ENCODE assay signal across 20 mouse cellular contexts in genomic region chr17:84194282-84195002, GRCm38 (mm10). TPM values are rescaled to one million over a fixed set of nuclear protein-coding genes. Genes with fewer than 3 reads are reported as not detected.
DNase-seq lines count a peak whose midpoint lies in the region; ATAC-seq lines count a peak whose summit lies in the region.
"Had no signal": no experiment of that assay in that cellular context is flagged by ENCODE, and none has a peak within 500 bp of the region (broad histone marks: within the 10 kb centered on the region; RNA-seq: fewer than 3 reads in every experiment).

No protein-coding gene starts in this region.

- no peak overlapping the region for H3K4me3 ChIP-seq in heart, embryonic 13.5 days
- H3K4me3 ChIP-seq in liver, embryonic 11.5 days (ENCODE audit: low read depth, low read length): no peak overlapping the region
- no peak overlapping the region for H3K4me3 ChIP-seq in heart, embryonic 15.5 days
- H3K4me3 ChIP-seq: gastrocnemius, adult 2 months; hindbrain, embryonic 15.5 days; liver, embryonic 15.5 days; midbrain, embryonic 10.5 days; neural tube, embryonic 15.5 days had no signal

- ATAC-seq in heart, embryonic 13.5 days (ENCODE audit: extremely low read depth, insufficient number of reproducible peaks, low FRiP score, low TSS enrichment): no peak
- ATAC-seq in liver, embryonic 11.5 days (replicated peaks; ENCODE audit: low FRiP score): no peak
- no peak for ATAC-seq in heart, embryonic 15.5 days (replicated peaks; ENCODE audit: insufficient number of reproducible peaks, insufficient read depth, low FRiP score, low read depth)
- 0 out of 2 replicates have a peak, but pooled peaks have one; percentile 18 for ATAC-seq in megakaryocyte progenitor cell, adult 5-6 weeks (replicated peaks; ENCODE audit: poor library complexity)
- ATAC-seq: CD4-positive, CD25-positive, alpha-beta regulatory T cell, adult 4 months; forebrain, embryonic 16.5 days had no signal

- H3K9ac ChIP-seq in heart, embryonic 13.5 days: 0 out of 2 replicates have a peak overlapping the region, but pooled peaks have one; percentile 5
- H3K9ac ChIP-seq in liver, embryonic 11.5 days (ENCODE audit: low read depth, low read length): 0 out of 2 replicates have a peak overlapping the region, but pooled peaks have one; percentile 20
- H3K9ac ChIP-seq in heart, embryonic 15.5 days: no peak overlapping the region
- H3K9ac ChIP-seq: hindbrain, embryonic 15.5 days; liver, embryonic 15.5 days; neural tube, embryonic 15.5 days had no signal

- 56% methylated on average over 4 of the region's 4 CpGs for WGBS in heart, embryonic 13.5 days
- WGBS in liver, embryonic 11.5 days: 71% methylated on average over 4 of the region's 4 CpGs
- 62% methylated on average over 4 of the region's 4 CpGs for WGBS in heart, embryonic 15.5 days

- H3K9me3 ChIP-seq in heart, embryonic 13.5 days: no peaks in the 10 kb centered on the region
- H3K9me3 ChIP-seq in liver, embryonic 11.5 days (ENCODE audit: control insufficient read depth, low read length): no peaks in the 10 kb centered on the region
- no peaks in the 10 kb centered on the region for H3K9me3 ChIP-seq in heart, embryonic 15.5 days (replicated peaks)
- H3K9me3 ChIP-seq: hindbrain, embryonic 15.5 days; liver, embryonic 15.5 days; midbrain, embryonic 10.5 days; neural tube, embryonic 15.5 days had no signal

- no peak for DNase-seq in heart, adult 9 months (ENCODE audit: low spot score in 2 of 2)
- DNase-seq in liver, embryonic 11.5 days (ENCODE audit: low spot score): no peak
- no peak for DNase-seq in liver
- no peak for DNase-seq in cerebellum, adult 9-10 months
- DNase-seq: adrenal gland, adult 8-10 months; cerebellum, adult 8-10 months; embryo, embryonic 11 days; gastrocnemius, adult 2 months; lung, postnatal 14 days; right cerebral cortex, postnatal 4 days; thymus, postnatal 25 days had no signal

- peaks cover 62% of the 10 kb centered on the region for H3K4me1 ChIP-seq in heart, embryonic 13.5 days
- H3K4me1 ChIP-seq in liver, embryonic 11.5 days (replicated peaks; ENCODE audit: control insufficient read depth, insufficient read depth, low read length): peaks cover 19% of the 10 kb centered on the region
- H3K4me1 ChIP-seq in heart, embryonic 15.5 days (replicated peaks): peaks cover 39% of the 10 kb centered on the region
- H3K4me1 ChIP-seq: hindbrain, embryonic 15.5 days; neural tube, embryonic 15.5 days had no signal

- no peak overlapping the region for H3K4me2 ChIP-seq in heart, embryonic 13.5 days
- no peak overlapping the region for H3K4me2 ChIP-seq in liver, embryonic 11.5 days
- H3K4me2 ChIP-seq in heart, embryonic 15.5 days: no peak overlapping the region
- H3K4me2 ChIP-seq: hindbrain, embryonic 15.5 days; liver, embryonic 15.5 days; neural tube, embryonic 15.5 days had no signal

- H3K27ac ChIP-seq in heart, embryonic 13.5 days (replicated peaks): peak overlapping the region; percentile 32; the same call in 1 of the 2 replicates
- H3K27ac ChIP-seq in liver, embryonic 11.5 days (ENCODE audit: low read depth, low read length): no peak overlapping the region
- peak overlapping the region; percentile 12; the same call in 1 of the 2 replicates for H3K27ac ChIP-seq in heart, embryonic 15.5 days
- H3K27ac ChIP-seq: gastrocnemius, adult 2 months; hindbrain, embryonic 15.5 days; liver, embryonic 15.5 days; midbrain, embryonic 10.5 days; neural tube, embryonic 15.5 days had no signal

- no peaks in the 10 kb centered on the region for H3K27me3 ChIP-seq in heart, embryonic 13.5 days (replicated peaks)
- H3K27me3 ChIP-seq in liver, embryonic 11.5 days (replicated peaks; ENCODE audit: control insufficient read depth, insufficient read depth, low read length): no peaks in the 10 kb centered on the region
- H3K27me3 ChIP-seq in heart, embryonic 15.5 days: no peaks in the 10 kb centered on the region
- H3K27me3 ChIP-seq: liver, embryonic 15.5 days had no signal

- H3K36me3 ChIP-seq in heart, embryonic 13.5 days: peaks cover 12% of the 10 kb centered on the region
- H3K36me3 ChIP-seq in liver, embryonic 11.5 days (ENCODE audit: control insufficient read depth, insufficient read depth, low read length): 0 out of 2 replicates have a peak, but pooled peaks cover 4% of the 10 kb centered on the region
- H3K36me3 ChIP-seq in heart, embryonic 15.5 days: no peaks in the 10 kb centered on the region

RNA-seq across cellular contexts. Expression of gene Zfp36l2, which starts 6.7 kb away (rescaled TPM):
- polyA plus RNA-seq in heart, embryonic 13.5 days (2015; fragmentation: Nextera tagmentation; extraction: Ambion mirVana): 5.6 and 6.2 TPM in 2 replicates
- polyA plus RNA-seq in liver, embryonic 11.5 days (2014; fragmentation: Nextera tagmentation; extraction: Ambion mirVana): 24.7 and 26.7 TPM in 2 replicates
- 6.6 and 8.7 TPM in 2 replicates for polyA plus RNA-seq in heart, embryonic 15.5 days (2015; fragmentation: Nextera tagmentation; extraction: Ambion mirVana)
- total RNA-seq in megakaryocyte progenitor cell, adult 5-6 weeks (2015): 269 and 286 TPM in 2 replicates
- total RNA-seq in megakaryocyte progenitor cell, adult 5-6 weeks (2017): 98.9 and 112 TPM in 2 replicates
